Mouse (Mus musculus): ENCODE results near the gene Gm34653.

Gm34653 gene

DNA sequence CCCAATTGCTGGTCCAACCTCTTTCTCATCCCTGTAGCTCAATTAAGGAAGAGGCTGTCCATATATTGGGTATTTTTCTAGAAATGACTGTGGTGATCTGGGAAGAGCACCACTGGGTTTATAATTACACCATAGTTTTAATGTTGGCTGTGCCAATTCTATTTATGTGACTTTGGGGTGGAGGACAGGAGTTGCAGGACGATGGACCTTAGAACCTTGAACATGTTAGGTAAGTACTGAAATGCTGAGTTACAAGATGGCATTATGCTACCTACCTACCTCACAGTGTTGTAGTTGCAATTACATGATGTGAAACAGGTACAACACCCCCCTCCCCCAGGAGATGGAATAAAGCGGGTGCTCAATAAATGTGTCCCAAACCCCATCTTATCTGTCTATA lies 50.0 kb downstream of the Gm34653 start:
- no peak for DNase-seq (ENCODE audit: low read depth in 1 of 2, low spot score in 2 of 2)

DNA sequence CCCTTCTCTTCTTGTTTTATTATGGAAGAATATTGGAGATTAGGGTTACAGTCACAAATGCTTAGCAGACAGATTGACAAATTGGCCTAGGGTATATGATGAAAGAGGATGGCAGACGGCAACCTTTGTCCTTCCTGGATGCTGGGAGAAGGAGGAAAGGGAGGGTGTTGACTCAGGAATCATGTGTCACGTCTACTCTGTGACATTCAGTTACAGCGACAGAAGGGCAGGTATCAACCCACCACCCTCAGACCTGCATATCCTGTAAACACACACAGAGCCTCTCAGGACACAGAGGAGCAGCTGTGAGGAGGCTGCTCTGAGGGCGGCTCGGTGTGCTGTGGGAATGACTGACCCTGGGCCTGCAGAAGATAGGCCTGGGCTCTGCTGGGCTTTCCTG lies 50.4 kb downstream of the Gm34653 start:
- no peak for DNase-seq (ENCODE audit: low read depth in 1 of 2, low spot score in 2 of 2)

DNA sequence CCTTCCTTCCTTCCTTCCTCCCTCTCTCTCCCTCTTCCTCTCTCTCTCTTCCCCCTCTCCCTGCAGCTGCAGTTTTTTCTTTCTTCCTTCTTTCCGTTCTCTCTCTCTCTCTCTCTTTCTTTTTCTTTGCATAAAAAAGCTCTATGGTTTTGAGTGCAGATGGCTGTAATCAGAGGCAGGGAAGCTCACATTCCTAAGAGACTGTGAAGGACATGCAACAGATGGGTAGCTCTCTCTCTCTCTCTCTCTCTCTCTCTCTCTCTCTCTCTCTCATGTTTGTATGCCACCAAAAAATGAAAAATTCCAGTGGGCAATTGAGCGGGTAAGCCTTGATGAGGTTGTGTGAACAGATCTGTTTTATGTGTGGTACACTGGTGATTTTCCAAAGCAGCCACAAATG lies 51.4 kb downstream of the Gm34653 start:
- DNase-seq (ENCODE audit: low read depth in 1 of 2, low spot score in 2 of 2), result no peak

All from monocyte, adult 2 months (primary cell).